Mouse (Mus musculus) forebrain, embryonic 13.5 days (tissue): ENCODE results near the gene Cdkal1. TPM values are rescaled to one million over a fixed set of nuclear protein-coding genes. Genes with fewer than 3 reads are reported as not detected.

Experiments
- ATAC-seq: fragments of 200-750 bp; cut with Nextera tagmentation; 2 replicates; pipeline ENCODE4 v1.8.0; 2017
- H3K27ac ChIP-seq: fragments of 300-500 bp; sonication (generic); 2 replicates; pipeline ENCODE4 v1.5.1; 2015; ENCODE audit warnings: inconsistent platforms, mild to moderate bottlenecking, moderate library complexity
- H3K27me3 ChIP-seq: fragments of 300-500 bp; sonication (generic); 2 replicates; pipeline ENCODE4 v1.6.1; 2015; ENCODE audit warnings: mild to moderate bottlenecking, inconsistent platforms
- H3K36me3 ChIP-seq: fragments of 300-500 bp; sonication (generic); 2 replicates; pipeline ENCODE4 v1.6.1; 2015; ENCODE audit warnings: mild to moderate bottlenecking, inconsistent platforms; ENCODE audit not compliant: poor library complexity, severe bottlenecking
- H3K4me1 ChIP-seq: fragments of 300-500 bp; sonication (generic); 2 replicates; pipeline ENCODE4 v1.6.1; 2015; ENCODE audit warnings: inconsistent platforms
- H3K4me2 ChIP-seq: fragments of 300-500 bp; sonication (generic); 2 replicates; pipeline ENCODE4 v1.6.1; 2015; ENCODE audit warnings: inconsistent platforms, mild to moderate bottlenecking, moderate library complexity
- H3K4me3 ChIP-seq: fragments of 300-500 bp; sonication (generic); 2 replicates; pipeline ENCODE4 v1.5.1; 2015; ENCODE audit warnings: mild to moderate bottlenecking, inconsistent platforms
- H3K9ac ChIP-seq: fragments of 300-500 bp; sonication (generic); 2 replicates; pipeline ENCODE4 v1.6.1; 2015; ENCODE audit warnings: mild to moderate bottlenecking, inconsistent platforms
- H3K9me3 ChIP-seq: fragments of 300-500 bp; sonication (generic); replicated peaks from 2 replicates; pipeline ENCODE4 v1.6.1; 2016; ENCODE audit warnings: inconsistent platforms
- WGBS: fragments of 180-500 bp; shearing (Covaris S2); methylation state at CpG from one replicate; pipeline ENCODE4 v1.1.7; 2015; 5-methylcytosine and 5-hydroxymethylcytosine counted together
- polyA plus RNA-seq: library from polyadenylated mRNA; unstranded; fragments of >200 nt; fragmentation: Nextera tagmentation; extraction: Ambion mirVana; gene quantifications from 2 replicates; pipeline ENCODE4 v1.2.1, GENCODE M21; 2015

The Cdkal1 gene
- polyA plus RNA-seq = 29.4 and 29.5 TPM in 2 replicates

DNA sequence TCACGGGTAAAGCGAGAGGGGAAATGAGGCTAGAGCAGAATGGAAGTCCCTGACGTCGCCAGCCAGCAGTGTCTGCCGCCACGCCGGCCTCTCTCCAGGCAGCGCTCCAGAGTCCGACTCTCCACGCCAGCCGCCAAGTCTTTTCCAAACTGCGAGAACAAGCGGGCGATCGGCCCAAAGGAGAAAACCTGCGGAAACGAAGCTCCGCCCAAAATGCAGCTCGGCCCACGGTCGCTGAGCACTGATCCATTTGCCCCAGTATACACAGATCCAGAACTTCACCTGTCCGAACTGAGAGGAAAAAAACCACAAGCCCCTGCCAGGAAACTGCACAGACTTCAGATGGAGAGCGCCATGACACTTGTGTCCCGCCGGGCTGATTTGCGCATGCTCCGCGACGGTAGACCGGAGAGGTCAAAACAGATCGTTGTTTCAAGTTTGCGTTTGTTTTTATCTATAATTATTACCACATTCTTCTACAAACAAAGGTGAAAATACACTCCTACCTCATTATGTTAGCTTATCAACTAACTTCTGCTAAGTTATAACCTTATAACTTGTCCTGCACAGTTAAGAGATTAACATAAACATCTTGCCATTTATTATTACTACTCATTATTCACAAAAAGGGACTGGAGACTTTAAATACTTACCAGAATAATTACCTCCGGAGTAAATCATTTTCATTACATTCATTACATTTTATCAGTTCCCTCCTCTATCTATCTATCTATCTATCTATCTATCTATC, at the start of gene Cdkal1:
TSS of gene Cdkal1 (minus strand) at position 394 of the 751 bp plus-strand sequence.
- H3K36me3 ChIP-seq = peaks cover 16% of the 10 kb centered on the region
- ATAC-seq = peak; percentile 94
- WGBS = under 1% methylated on average over 33 of the region's 33 CpGs

DNA sequence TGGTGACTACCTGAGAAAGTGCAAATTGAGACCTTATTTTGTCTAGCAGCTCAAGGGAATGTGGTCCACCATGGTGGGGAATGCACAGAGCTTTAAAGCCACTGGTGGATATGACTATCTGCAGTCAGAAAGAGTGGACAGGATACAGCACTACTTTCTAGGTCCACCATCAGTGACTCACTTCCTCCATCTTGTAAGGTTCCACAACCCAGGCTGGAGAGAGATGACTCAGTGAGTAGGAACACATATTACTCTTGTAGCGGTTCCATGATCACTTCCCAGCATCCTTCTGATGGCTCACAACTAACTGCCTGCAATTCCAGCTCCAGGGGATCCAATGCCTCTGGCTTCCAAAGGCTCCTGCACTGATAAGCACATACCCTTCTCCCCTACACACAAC, 47.9 kb upstream of the Cdkal1 start:
- Histone ChIP-seq H3K4me2 (no peak overlapping the region), H3K27me3 (no peaks in the 10 kb centered on the region), H3K9ac (no peak overlapping the region), H3K36me3 (peaks cover 56% of the 10 kb centered on the region), H3K27ac (no peak overlapping the region), H3K4me3 (no peak overlapping the region), H3K4me1 (no peaks in the 10 kb centered on the region), H3K9me3 (peaks cover 15% of the 10 kb centered on the region)
- 96% methylated on average over 1 of the region's 1 CpGs for WGBS
- no peak for ATAC-seq

More for the DNA sequence above, at the start of gene Cdkal1:
- H3K4me3 ChIP-seq = peak within 1 kb of the TSS; percentile 82
- H3K4me1 ChIP-seq = peaks cover 17% of the 10 kb centered on the region
- H3K27ac ChIP-seq = peak within 1 kb of the TSS; percentile 67
- no peaks in the 10 kb centered on the region for H3K27me3 ChIP-seq
- H3K9me3 ChIP-seq = no peaks in the 10 kb centered on the region
- peak within 1 kb of the TSS; percentile 68 for H3K4me2 ChIP-seq
- H3K9ac ChIP-seq = peak within 1 kb of the TSS; percentile 85

DNA sequence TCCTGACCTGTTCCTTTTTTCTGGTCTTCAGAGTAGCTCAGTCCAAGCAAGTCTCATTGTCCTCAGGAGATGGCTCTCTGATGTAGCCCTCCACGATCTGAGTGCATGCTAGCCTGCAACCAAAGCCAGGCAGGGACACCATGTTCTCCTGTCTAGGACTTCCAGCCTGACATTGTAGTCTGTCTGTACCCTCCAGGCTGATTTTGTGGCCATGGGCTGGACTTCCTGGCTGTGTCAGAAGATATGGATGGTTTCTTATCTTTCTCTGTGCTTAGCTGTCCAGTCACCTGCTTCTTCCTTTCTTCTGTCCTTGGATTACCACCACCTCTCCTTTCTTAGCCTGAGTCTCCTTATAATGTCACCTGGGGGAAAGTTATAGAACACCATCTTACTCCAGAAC, 47.2 kb upstream of the Cdkal1 start:
- Histone ChIP-seq H3K9me3 (peaks cover 15% of the 10 kb centered on the region), H3K27ac (no peak overlapping the region), H3K27me3 (no peaks in the 10 kb centered on the region), H3K4me3 (no peak overlapping the region), H3K4me2 (no peak overlapping the region), H3K9ac (no peak overlapping the region), H3K36me3 (peaks cover 50% of the 10 kb centered on the region), H3K4me1 (no peaks in the 10 kb centered on the region)
- 96% methylated on average over 1 of the region's 1 CpGs for WGBS
- ATAC-seq = no peak

DNA sequence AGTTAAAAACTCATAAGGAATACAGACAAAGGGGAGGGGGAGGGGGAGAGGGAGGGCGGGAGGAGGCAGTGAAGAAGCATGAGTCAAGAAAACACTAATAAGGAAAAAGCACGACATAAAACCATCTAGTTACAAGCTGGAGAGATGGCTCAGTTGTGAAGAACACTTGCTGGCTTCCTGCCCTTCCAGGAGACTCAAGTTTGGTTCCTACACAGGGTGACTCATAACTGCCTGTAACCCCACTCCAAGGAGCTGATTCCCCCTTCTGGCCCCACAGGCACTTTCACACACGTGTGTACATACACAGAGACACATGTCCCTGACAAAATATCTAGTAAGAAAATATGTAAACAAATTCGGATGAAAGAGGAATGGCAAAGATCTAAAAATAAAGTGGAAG, 46.2 kb upstream of the Cdkal1 start:
- WGBS = 81% methylated on average over 4 of the region's 4 CpGs

DNA sequence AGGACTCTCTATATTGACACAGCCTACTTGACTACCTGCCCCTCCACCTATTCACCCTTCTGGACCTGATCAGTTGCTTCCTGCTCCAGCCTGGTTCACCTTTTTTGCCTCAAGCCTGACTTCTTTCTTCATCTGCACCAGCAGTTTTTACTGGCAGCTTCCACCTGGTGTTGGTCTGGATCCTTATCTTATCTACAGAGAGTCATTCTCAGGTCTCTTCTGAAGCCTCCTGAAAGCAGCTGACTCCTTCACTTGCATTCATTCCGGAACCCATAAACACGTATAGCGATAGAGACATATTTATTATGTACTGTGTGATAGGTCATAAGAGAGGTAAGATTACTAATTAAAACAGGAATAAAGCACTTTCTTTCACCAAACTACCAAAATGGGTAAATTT, 11.3 kb upstream of the Cdkal1 start:
- H3K27ac ChIP-seq = no peak overlapping the region
- WGBS = 98% methylated on average over 3 of the region's 3 CpGs
- H3K4me1 ChIP-seq = no peaks in the 10 kb centered on the region
- ATAC-seq = no peak
- H3K4me2 ChIP-seq = no peak overlapping the region
- no peak overlapping the region for H3K9ac ChIP-seq
- H3K36me3 ChIP-seq = no peaks in the 10 kb centered on the region
- no peak overlapping the region for H3K4me3 ChIP-seq
- H3K27me3 ChIP-seq = no peaks in the 10 kb centered on the region
- no peaks in the 10 kb centered on the region for H3K9me3 ChIP-seq

More for the DNA sequence above, 46.2 kb upstream of the Cdkal1 start:
- ATAC-seq = no peak
- Histone ChIP-seq H3K27me3 (no peaks in the 10 kb centered on the region), H3K27ac (no peak overlapping the region), H3K36me3 (peaks cover 39% of the 10 kb centered on the region), H3K4me1 (no peaks in the 10 kb centered on the region), H3K4me3 (no peak overlapping the region), H3K4me2 (no peak overlapping the region), H3K9me3 (peaks cover 15% of the 10 kb centered on the region), H3K9ac (no peak overlapping the region)

DNA sequence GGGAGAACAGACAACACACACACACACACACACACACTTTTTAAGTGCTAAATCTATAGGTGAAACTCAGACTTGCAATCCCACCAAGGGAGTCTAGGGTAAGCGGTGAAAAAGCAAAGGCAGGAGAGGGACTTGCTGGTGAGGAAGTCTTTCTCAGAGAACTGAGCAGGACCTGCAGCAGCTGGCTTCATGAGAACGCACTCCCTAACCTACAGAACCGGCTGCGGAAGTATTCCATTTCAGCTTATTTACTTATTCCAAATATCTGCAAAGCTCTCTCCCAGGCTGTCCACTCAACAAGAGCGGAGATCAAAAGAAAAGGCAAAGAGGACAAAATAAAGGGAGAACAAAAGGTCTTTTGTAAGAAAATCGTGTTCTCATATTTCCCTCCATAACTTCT, 8.9 kb upstream of the Cdkal1 start:
- Histone ChIP-seq H3K4me2 (no peak overlapping the region), H3K27ac (no peak overlapping the region), H3K9me3 (no peaks in the 10 kb centered on the region), H3K36me3 (no peaks in the 10 kb centered on the region), H3K4me3 (no peak overlapping the region), H3K27me3 (no peaks in the 10 kb centered on the region), H3K9ac (no peak overlapping the region), H3K4me1 (no peaks in the 10 kb centered on the region)
- ATAC-seq = no peak
- 47% methylated on average over 6 of the region's 6 CpGs for WGBS

- H3K4me2 ChIP-seq = no peak overlapping the region
- no peak for ATAC-seq
- 77% methylated on average over 2 of the region's 2 CpGs for WGBS
- H3K9ac ChIP-seq = no peak overlapping the region
- no peaks in the 10 kb centered on the region for H3K27me3 ChIP-seq
- no peak overlapping the region for H3K27ac ChIP-seq
- H3K36me3 ChIP-seq = no peaks in the 10 kb centered on the region
- H3K4me1 ChIP-seq = no peaks in the 10 kb centered on the region
- no peak overlapping the region for H3K4me3 ChIP-seq
- no peaks in the 10 kb centered on the region for H3K9me3 ChIP-seq
Measured at GRCm38 (mm10) chr13:29860087-29860486, 4.6 kb upstream of the Cdkal1 start.

GRCm38 (mm10) chr13:29857436-29857835, 2.0 kb upstream of the Cdkal1 start:
- Histone ChIP-seq H3K9ac (no peak overlapping the region), H3K4me3 (no peak overlapping the region), H3K36me3 (0 out of 2 replicates have a peak, but pooled peaks cover 2% of the 10 kb centered on the region), H3K4me1 (peaks cover 17% of the 10 kb centered on the region), H3K4me2 (no peak overlapping the region), H3K27me3 (no peaks in the 10 kb centered on the region), H3K27ac (no peak overlapping the region), H3K9me3 (no peaks in the 10 kb centered on the region)
- peak; percentile 43; the same call in 1 of the 2 replicates for ATAC-seq
- 26% methylated on average over 4 of the region's 4 CpGs for WGBS

DNA sequence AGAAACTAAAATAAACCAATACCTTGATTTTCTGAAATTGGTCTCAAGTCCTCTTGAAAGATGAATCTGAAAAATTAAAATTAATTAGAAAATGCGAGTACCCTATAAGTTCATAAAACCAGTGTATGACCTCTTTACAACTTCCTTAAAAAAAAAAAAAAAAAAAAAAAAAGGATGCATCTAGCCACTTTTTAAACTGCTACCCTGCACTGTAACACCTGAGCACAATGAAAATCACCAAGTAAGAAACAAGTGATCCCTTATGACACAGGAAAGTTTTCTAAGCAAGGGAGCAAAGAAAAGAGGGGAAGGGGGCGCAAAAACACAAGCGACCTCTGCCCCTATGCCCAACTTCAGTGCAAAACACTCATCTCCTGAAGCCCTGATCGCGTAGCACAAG, 598 bp downstream of the Cdkal1 start:
- peak overlapping the region; percentile 68 for H3K4me2 ChIP-seq
- no peak for ATAC-seq
- peak overlapping the region; percentile 85 for H3K9ac ChIP-seq
- peaks cover 21% of the 10 kb centered on the region for H3K36me3 ChIP-seq
- H3K4me3 ChIP-seq = peak overlapping the region; percentile 82
- H3K27me3 ChIP-seq = no peaks in the 10 kb centered on the region
- H3K27ac ChIP-seq = peak overlapping the region; percentile 67
- no peaks in the 10 kb centered on the region for H3K9me3 ChIP-seq
- 1% methylated on average over 5 of the region's 5 CpGs for WGBS
- peaks cover 17% of the 10 kb centered on the region for H3K4me1 ChIP-seq

GRCm38 (mm10) chr13:29838409-29839047, 16.9 kb downstream of the Cdkal1 start:
- 54% methylated on average over 5 of the region's 5 CpGs for WGBS
- Histone ChIP-seq H3K36me3 (peaks cover 16% of the 10 kb centered on the region), H3K27ac (no peak overlapping the region), H3K9ac (no peak overlapping the region), H3K27me3 (no peaks in the 10 kb centered on the region), H3K4me1 (peaks cover 12% of the 10 kb centered on the region), H3K4me3 (no peak overlapping the region), H3K9me3 (no peaks in the 10 kb centered on the region), H3K4me2 (no peak overlapping the region)
- ATAC-seq = peak; percentile 61; the same call in 1 of the 2 replicates

GRCm38 (mm10) chr13:29835170-29835569, 20.3 kb downstream of the Cdkal1 start:
- 31% methylated on average over 4 of the region's 4 CpGs for WGBS
- Histone ChIP-seq H3K4me3 (no peak overlapping the region), H3K36me3 (0 out of 2 replicates have a peak, but pooled peaks cover 1% of the 10 kb centered on the region), H3K4me2 (no peak overlapping the region), H3K9me3 (no peaks in the 10 kb centered on the region), H3K27me3 (no peaks in the 10 kb centered on the region), H3K4me1 (peaks cover 38% of the 10 kb centered on the region), H3K9ac (no peak overlapping the region), H3K27ac (no peak overlapping the region)
- no peak for ATAC-seq

GRCm38 (mm10) chr13:29833751-29834150, 21.7 kb downstream of the Cdkal1 start:
- ATAC-seq = peak; percentile 55; the same call in 1 of the 2 replicates
- H3K9me3 ChIP-seq = no peaks in the 10 kb centered on the region
- no peak overlapping the region for H3K4me3 ChIP-seq
- H3K36me3 ChIP-seq = no peaks in the 10 kb centered on the region
- peak overlapping the region; percentile 71 for H3K27ac ChIP-seq
- 65% methylated on average over 8 of the region's 8 CpGs for WGBS
- peaks cover 40% of the 10 kb centered on the region for H3K4me1 ChIP-seq
- H3K9ac ChIP-seq = no peak overlapping the region
- H3K27me3 ChIP-seq = no peaks in the 10 kb centered on the region
- H3K4me2 ChIP-seq = no peak overlapping the region
